Mouse (Mus musculus): ENCODE measurements around the gene Rnaseh1. TPM values are rescaled to one million over a fixed set of nuclear protein-coding genes. Genes with fewer than 3 reads are reported as not detected.

Rnaseh1 gene
- polyA plus RNA-seq, 1 experiment from 2014 or later: 20.8 TPM

Small RNA genes lying within 50 kb of the gene (microRNA-seq; reads per million reads assigned to microRNA genes)
- gene Mir6937: not detected

Other genes with a start within 250 kb of the Rnaseh1 start
- 0.09 and 0.16 TPM in 2 replicates for gene Dcdc2c, start 97.2 kb upstream of the Rnaseh1 start, polyA plus RNA-seq (2015; fragmentation: Nextera tagmentation; extraction: Ambion mirVana)
- gene Allc, start 67.1 kb upstream of the Rnaseh1 start, polyA plus RNA-seq (2015; fragmentation: Nextera tagmentation; extraction: Ambion mirVana): not detected in 2 replicates
- 19.5 and 20.7 TPM in 2 replicates for gene Colec11, start 26.2 kb upstream of the Rnaseh1 start, polyA plus RNA-seq (2015; fragmentation: Nextera tagmentation; extraction: Ambion mirVana)
- 327 and 342 TPM in 2 replicates for gene Rps7, start 13.6 kb upstream of the Rnaseh1 start, polyA plus RNA-seq (2015; fragmentation: Nextera tagmentation; extraction: Ambion mirVana)
- 51.1 and 54.0 TPM in 2 replicates for gene Adi1, start 25.6 kb downstream of the Rnaseh1 start, polyA plus RNA-seq (2015; fragmentation: Nextera tagmentation; extraction: Ambion mirVana)
- gene Trappc12, start 100.9 kb downstream of the Rnaseh1 start, polyA plus RNA-seq (2015; fragmentation: Nextera tagmentation; extraction: Ambion mirVana): 34.5 and 35.2 TPM in 2 replicates
- 20.2 and 24.9 TPM in 2 replicates for gene Eipr1, start 102.2 kb downstream of the Rnaseh1 start, polyA plus RNA-seq (2015; fragmentation: Nextera tagmentation; extraction: Ambion mirVana)